Mouse (Mus musculus): ENCODE results near the gene Usp43.

DNA sequence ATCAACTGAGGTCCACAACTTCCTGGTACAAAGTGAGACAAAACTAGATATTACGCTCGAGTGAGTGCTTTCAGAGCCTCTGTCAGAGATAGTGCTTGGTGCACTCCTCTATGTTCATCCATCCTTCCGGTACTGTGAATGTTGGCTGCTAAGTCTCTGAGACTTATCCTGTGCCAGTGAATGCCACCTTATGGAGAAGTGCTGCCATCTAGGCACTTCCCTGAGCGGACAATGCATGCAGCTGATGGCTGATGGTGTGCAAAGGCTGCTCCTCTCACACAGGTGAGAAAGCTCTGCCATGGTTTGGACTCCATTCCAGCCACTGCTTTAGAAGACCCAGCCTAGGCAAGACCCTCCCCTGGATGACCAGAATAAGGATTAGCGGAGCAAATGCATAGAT is 113.9 kb downstream of the Usp43 start:
- TF ChIP-seq CTCF (IDR thresholded peaks at IDR 0.05; ENCODE audit: low read depth, low read length) (no peak), POLR2A (IDR thresholded peaks at IDR 0.05; ENCODE audit: extremely low read depth, insufficient read depth, low read length) (no peak)

Data from liver, adult 2 months (tissue).